Mouse (Mus musculus) heart, postnatal 0 days (tissue): Measurements from ENCODE around the gene Dnajb12.

Experiments
- CTCF ChIP-seq: IDR thresholded peaks from 2 replicates; pipeline ENCODE4 v1.5.1; 2016; ENCODE audit warnings: antibody characterized with exemption, control low read depth, low read depth
- EP300 ChIP-seq: IDR thresholded peaks from 2 replicates; pipeline ENCODE4 v1.6.1; 2016; ENCODE audit warnings: antibody characterized with exemption, low read depth

DNA sequence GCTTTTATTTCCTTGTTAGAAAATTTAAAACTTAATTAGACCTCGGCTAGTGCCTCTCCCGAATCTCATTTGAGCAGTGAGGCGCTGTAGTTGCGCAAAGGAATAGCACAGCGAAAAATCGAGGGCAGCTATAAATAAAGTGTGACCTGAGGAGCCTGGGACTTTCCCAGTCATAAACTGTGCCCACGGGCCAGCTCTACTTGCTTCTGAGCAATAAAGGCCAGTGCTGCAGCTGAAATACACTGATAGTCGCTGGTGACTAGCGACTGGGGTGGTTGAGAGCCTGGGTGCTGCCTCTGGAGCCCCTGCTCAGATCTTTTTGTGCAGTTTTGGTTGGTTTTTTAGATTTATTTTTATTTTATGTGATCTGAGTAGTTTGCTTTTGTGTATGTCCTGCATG, 34.7 kb upstream of the Dnajb12 start:
- TF ChIP-seq CTCF (no peak), EP300 (no peak)
